Mouse (Mus musculus): ENCODE results near the gene Morf4l1. TPM values are rescaled to one million over a fixed set of nuclear protein-coding genes. Genes with fewer than 3 reads are reported as not detected.

Morf4l1 gene
- polyA plus RNA-seq, 1 experiment from 2014 or later, result 470 TPM

DNA sequence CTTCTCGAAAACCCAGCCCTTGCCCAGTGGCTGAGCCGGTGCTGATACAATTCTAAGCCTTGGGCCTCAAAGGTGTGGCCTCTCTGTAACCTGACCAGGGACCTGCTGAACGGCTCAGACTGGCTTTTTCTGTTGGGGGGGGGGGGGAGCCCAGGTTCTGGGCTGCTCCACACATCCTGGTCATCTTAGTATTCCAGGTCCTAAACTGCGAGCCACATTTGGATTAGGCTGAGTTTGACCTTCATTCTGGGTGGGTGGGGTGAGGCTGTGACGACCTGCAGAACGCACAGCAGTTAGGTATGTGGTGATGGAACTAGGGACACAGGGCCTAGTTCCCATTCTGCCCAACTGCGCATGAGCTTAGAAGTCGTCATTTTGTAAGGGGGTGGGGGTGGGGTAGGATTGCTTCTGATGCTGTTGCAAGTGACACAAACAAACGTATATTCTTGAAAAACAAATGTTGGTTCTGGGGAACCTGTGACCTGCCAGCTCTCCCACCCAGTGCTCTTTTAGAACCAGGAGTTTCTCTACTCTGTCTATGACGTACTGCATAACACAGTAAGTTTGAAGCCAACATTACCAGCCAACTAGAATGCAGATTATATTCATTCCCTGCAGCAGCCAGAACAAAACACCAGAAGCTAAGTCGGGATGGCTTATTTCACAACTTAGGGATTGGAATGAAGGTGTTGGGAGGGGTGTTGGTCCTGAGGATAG is 9.7 kb upstream of the Morf4l1 start:
- WGBS, result 36% methylated on average over 11 of the region's 11 CpGs
- no peak for DNase-seq (ENCODE audit: low spot score)
- Histone ChIP-seq H3K9ac (ENCODE audit: low read length) (no peak overlapping the region), H3K4me2 (ENCODE audit: low read depth, severe bottlenecking) (no peak overlapping the region), H3K27ac (replicated peaks; ENCODE audit: low read depth, low read length) (no peak overlapping the region), H3K4me3 (ENCODE audit: low read depth, low read length) (no peak overlapping the region), H3K27me3 (ENCODE audit: control insufficient read depth, insufficient read depth, low read length) (no peaks in the 10 kb centered on the region), H3K4me1 (ENCODE audit: control insufficient read depth, insufficient read depth, low read length) (no peaks in the 10 kb centered on the region), H3K36me3 (ENCODE audit: control insufficient read depth, insufficient read depth, low read length) (no peaks in the 10 kb centered on the region), H3K9me3 (ENCODE audit: control insufficient read depth, low read length) (no peaks in the 10 kb centered on the region)
- ATAC-seq (ENCODE audit: insufficient number of reproducible peaks, low FRiP score, low TSS enrichment, low read depth), result 0 out of 2 replicates have a peak, but pooled peaks have one; percentile 14

DNA sequence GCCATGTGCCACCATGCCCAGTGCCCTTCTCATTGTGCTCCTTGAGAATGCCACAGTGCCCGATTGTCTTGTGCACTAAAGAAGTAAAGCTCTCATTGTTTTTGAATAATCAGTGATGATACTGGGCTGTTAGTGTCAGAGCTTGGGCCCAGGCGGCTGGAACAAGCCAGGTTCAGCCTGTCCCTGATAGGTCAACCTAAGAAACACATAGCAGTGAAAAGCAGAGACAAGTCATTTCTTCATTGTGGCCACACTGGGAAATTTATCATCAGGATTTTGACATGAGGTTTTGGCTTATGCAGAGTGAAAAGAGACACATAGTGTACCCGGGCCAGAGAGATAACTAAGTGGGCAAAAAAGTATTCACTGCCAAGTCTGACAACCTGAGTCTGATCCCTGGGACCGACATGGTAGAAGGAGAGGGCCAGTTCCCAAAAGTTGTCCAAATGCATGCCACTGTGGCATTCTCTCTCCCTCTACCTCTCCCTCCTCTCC is 7.7 kb upstream of the Morf4l1 start:
- ATAC-seq (ENCODE audit: insufficient number of reproducible peaks, low FRiP score, low TSS enrichment, low read depth), result no peak
- WGBS, result 85% methylated on average over 4 of the region's 4 CpGs
- H3K27me3 ChIP-seq (ENCODE audit: control insufficient read depth, insufficient read depth, low read length), result no peaks in the 10 kb centered on the region
- no peaks in the 10 kb centered on the region for H3K9me3 ChIP-seq (ENCODE audit: control insufficient read depth, low read length)
- H3K4me1 ChIP-seq (ENCODE audit: control insufficient read depth, insufficient read depth, low read length), result no peaks in the 10 kb centered on the region
- no peak overlapping the region for H3K4me2 ChIP-seq (ENCODE audit: low read depth, severe bottlenecking)
- DNase-seq (ENCODE audit: low spot score), result no peak
- no peak overlapping the region for H3K27ac ChIP-seq (replicated peaks; ENCODE audit: low read depth, low read length)
- no peak overlapping the region for H3K9ac ChIP-seq (ENCODE audit: low read length)
- H3K4me3 ChIP-seq (ENCODE audit: low read depth, low read length), result no peak overlapping the region
- H3K36me3 ChIP-seq (ENCODE audit: control insufficient read depth, insufficient read depth, low read length), result no peaks in the 10 kb centered on the region

DNA sequence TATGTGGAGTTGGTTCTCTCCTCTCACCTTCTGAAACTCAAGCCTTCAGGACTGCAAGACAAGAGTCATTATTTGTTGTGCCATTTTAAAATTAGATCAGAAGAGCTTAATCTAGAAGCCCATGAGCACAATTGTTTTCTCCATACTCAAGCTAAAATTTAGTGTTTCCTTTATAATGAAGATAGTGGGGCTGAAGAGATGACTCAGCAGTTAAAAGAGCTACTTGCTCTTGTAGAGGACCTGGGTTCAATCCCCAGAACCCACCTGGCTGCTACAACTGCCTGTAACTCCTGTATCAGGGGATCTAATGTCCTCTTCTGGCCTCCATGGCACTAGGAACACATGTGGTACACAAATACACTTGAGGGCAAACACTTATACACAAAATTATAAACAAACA is 2.7 kb upstream of the Morf4l1 start:
- no peak overlapping the region for H3K4me3 ChIP-seq (ENCODE audit: low read depth, low read length)
- H3K27ac ChIP-seq (replicated peaks; ENCODE audit: low read depth, low read length), result no peak overlapping the region
- no peak overlapping the region for H3K9ac ChIP-seq (ENCODE audit: low read length)
- no peak for ATAC-seq (ENCODE audit: insufficient number of reproducible peaks, low FRiP score, low TSS enrichment, low read depth)
- no peak for DNase-seq (ENCODE audit: low spot score)
- no peaks in the 10 kb centered on the region for H3K27me3 ChIP-seq (ENCODE audit: control insufficient read depth, insufficient read depth, low read length)
- no peaks in the 10 kb centered on the region for H3K36me3 ChIP-seq (ENCODE audit: control insufficient read depth, insufficient read depth, low read length)
- H3K4me1 ChIP-seq (ENCODE audit: control insufficient read depth, insufficient read depth, low read length), result no peaks in the 10 kb centered on the region
- no peak overlapping the region for H3K4me2 ChIP-seq (ENCODE audit: low read depth, severe bottlenecking)
- no peaks in the 10 kb centered on the region for H3K9me3 ChIP-seq (ENCODE audit: control insufficient read depth, low read length)

DNA sequence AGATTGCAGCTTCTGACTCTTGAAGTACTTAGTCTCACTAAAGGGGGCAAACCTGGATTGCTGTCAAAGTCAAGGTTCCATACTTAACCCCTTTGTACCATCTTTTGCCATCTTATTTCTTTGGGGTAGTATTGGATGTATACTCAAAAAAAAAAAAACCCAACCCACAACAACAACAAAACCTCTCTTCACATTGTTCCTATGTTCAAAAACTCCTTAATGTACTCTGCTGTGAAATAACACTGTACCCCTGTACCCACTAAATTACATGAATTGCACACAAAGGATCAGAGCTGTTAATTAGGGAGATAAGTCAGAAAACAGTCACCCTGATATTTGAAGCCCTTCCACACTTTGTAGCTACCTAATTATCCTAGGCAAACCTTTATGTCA is 730 bp upstream of the Morf4l1 start:
- DNase-seq (ENCODE audit: low spot score) (no peak), ATAC-seq (ENCODE audit: insufficient number of reproducible peaks, low FRiP score, low TSS enrichment, low read depth) (no peak)
- H3K27ac ChIP-seq (replicated peaks; ENCODE audit: low read depth, low read length), result no peak overlapping the region
- H3K9me3 ChIP-seq (ENCODE audit: control insufficient read depth, low read length), result no peaks in the 10 kb centered on the region
- no peaks in the 10 kb centered on the region for H3K4me1 ChIP-seq (ENCODE audit: control insufficient read depth, insufficient read depth, low read length)
- H3K27me3 ChIP-seq (ENCODE audit: control insufficient read depth, insufficient read depth, low read length), result no peaks in the 10 kb centered on the region
- H3K4me2 ChIP-seq (ENCODE audit: low read depth, severe bottlenecking), result peak overlapping the region; percentile 65; the same call in 1 of the 2 replicates
- no peak overlapping the region; the same call in 1 of the 2 replicates for H3K9ac ChIP-seq (ENCODE audit: low read length)
- peak overlapping the region; percentile 82 for H3K4me3 ChIP-seq (ENCODE audit: low read depth, low read length)
- H3K36me3 ChIP-seq (ENCODE audit: control insufficient read depth, insufficient read depth, low read length), result no peaks in the 10 kb centered on the region

DNA sequence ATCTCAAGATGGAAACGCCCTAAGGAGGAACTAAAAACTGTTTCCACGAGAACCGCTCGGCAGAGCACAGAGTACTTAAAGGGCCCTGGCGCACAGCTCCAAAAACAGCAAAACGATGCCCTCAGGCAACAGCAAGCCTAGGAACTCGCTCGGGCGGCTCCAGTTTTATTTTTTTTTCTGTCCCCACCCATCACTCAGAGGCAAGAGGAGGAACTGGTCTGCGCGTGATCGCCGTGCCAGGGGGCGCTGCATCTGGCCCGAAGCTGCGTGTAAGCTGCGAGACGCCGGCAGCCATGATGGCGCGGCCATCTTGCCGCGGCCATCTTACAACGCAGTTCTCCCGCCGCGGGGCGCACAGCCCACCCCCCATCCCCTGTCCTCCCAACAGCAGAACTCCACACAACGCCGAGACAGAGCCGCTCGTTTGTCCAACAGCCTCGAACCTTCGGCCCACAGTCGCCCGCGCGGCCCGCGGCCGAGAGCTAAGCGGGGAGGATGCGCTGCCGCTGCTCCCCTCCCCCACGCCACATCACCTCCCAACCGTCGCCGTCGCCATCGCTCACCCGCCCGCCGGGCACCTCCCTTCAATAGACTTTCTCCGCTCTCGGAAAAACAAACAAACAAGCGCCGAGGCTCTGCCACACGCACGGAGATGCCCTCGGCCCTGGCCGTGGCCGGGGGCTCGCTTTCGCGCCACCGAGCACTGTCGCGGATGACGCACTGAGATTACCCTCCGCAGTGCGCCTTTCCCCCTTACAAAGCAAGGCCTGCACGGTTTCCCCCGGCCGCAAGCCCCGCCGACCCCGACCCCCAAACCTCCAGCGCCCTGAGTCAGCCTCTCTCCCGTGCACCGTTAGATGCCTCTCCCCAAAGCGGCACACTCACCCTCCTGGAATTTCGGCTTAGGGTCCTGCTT is 665 bp downstream of the Morf4l1 start:
- peak overlapping the region; percentile 95 for H3K27ac ChIP-seq (replicated peaks; ENCODE audit: low read depth, low read length)
- H3K4me2 ChIP-seq (ENCODE audit: low read depth, severe bottlenecking), result peak overlapping the region; percentile 71
- no peaks in the 10 kb centered on the region for H3K9me3 ChIP-seq (ENCODE audit: control insufficient read depth, low read length)
- no peaks in the 10 kb centered on the region for H3K27me3 ChIP-seq (ENCODE audit: control insufficient read depth, insufficient read depth, low read length)
- H3K36me3 ChIP-seq (ENCODE audit: control insufficient read depth, insufficient read depth, low read length), result no peaks in the 10 kb centered on the region; the same call in 1 of the 2 replicates
- H3K4me1 ChIP-seq (ENCODE audit: control insufficient read depth, insufficient read depth, low read length), result no peaks in the 10 kb centered on the region
- DNase-seq (ENCODE audit: low spot score), result peak; percentile 90
- H3K9ac ChIP-seq (ENCODE audit: low read length), result peak overlapping the region; percentile 99
- peak overlapping the region; percentile 82 for H3K4me3 ChIP-seq (ENCODE audit: low read depth, low read length)
- peak; percentile 63 for ATAC-seq (ENCODE audit: insufficient number of reproducible peaks, low FRiP score, low TSS enrichment, low read depth)
- WGBS, result under 1% methylated on average over 78 of the region's 82 CpGs

DNA sequence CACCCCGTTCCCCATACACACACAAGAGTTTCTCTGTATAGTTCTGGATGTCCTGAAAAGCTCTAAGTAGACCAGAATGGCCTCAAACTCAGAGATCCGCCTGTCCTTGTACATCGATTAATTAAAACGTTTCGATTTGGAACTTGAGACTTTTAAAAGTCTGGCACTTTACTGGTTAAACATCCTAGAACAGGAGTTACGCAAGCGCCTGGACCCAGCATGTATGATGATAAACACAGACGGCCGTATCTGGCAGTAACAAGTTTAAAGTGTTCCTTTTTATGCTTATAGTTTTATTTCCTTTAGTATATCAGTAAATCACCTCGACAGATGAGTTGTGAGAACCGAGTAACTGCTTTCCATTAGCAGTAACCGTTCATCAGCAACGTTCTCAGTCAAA is 1.4 kb downstream of the Morf4l1 start:
- peak overlapping the region; percentile 99 for H3K9ac ChIP-seq (ENCODE audit: low read length)
- peak overlapping the region; percentile 82 for H3K4me3 ChIP-seq (ENCODE audit: low read depth, low read length)
- H3K27me3 ChIP-seq (ENCODE audit: control insufficient read depth, insufficient read depth, low read length), result no peaks in the 10 kb centered on the region
- DNase-seq (ENCODE audit: low spot score), result no peak
- WGBS, result 2% methylated on average over 13 of the region's 13 CpGs
- no peak for ATAC-seq (ENCODE audit: insufficient number of reproducible peaks, low FRiP score, low TSS enrichment, low read depth)
- no peak overlapping the region for H3K27ac ChIP-seq (replicated peaks; ENCODE audit: low read depth, low read length)
- H3K4me1 ChIP-seq (ENCODE audit: control insufficient read depth, insufficient read depth, low read length), result no peaks in the 10 kb centered on the region
- peak overlapping the region; percentile 71 for H3K4me2 ChIP-seq (ENCODE audit: low read depth, severe bottlenecking)
- H3K36me3 ChIP-seq (ENCODE audit: control insufficient read depth, insufficient read depth, low read length), result peaks cover 2% of the 10 kb centered on the region; the same call in 1 of the 2 replicates
- H3K9me3 ChIP-seq (ENCODE audit: control insufficient read depth, low read length), result no peaks in the 10 kb centered on the region

DNA sequence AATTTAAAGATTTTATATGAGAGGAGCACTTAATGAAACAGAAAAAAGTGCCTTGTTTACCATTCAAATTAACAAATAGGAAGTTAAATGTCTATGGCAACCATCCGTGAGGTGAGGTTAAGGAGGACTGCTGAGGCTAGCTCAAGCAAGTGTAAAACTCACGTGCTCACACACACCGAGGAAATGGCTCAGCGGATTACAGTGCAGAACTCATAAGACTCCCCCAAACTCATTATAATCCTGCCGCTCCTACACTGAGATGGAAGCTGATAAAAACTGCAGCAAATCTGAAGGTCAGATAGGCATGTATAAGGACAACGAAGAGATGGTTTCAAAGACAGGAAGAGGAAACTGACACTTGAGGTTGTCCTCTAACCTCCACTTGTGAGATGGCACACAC is 5.2 kb downstream of the Morf4l1 start:
- Histone ChIP-seq H3K4me2 (ENCODE audit: low read depth, severe bottlenecking) (no peak overlapping the region), H3K9me3 (ENCODE audit: control insufficient read depth, low read length) (no peaks in the 10 kb centered on the region), H3K27me3 (ENCODE audit: control insufficient read depth, insufficient read depth, low read length) (no peaks in the 10 kb centered on the region), H3K4me1 (ENCODE audit: control insufficient read depth, insufficient read depth, low read length) (no peaks in the 10 kb centered on the region), H3K9ac (ENCODE audit: low read length) (no peak overlapping the region), H3K4me3 (ENCODE audit: low read depth, low read length) (no peak overlapping the region), H3K36me3 (ENCODE audit: control insufficient read depth, insufficient read depth, low read length) (peaks cover 2% of the 10 kb centered on the region; the same call in 1 of the 2 replicates), H3K27ac (replicated peaks; ENCODE audit: low read depth, low read length) (no peak overlapping the region)
- WGBS, result 91% methylated on average over 6 of the region's 6 CpGs
- ATAC-seq (ENCODE audit: insufficient number of reproducible peaks, low FRiP score, low TSS enrichment, low read depth), result no peak
- no peak for DNase-seq (ENCODE audit: low spot score)

DNA sequence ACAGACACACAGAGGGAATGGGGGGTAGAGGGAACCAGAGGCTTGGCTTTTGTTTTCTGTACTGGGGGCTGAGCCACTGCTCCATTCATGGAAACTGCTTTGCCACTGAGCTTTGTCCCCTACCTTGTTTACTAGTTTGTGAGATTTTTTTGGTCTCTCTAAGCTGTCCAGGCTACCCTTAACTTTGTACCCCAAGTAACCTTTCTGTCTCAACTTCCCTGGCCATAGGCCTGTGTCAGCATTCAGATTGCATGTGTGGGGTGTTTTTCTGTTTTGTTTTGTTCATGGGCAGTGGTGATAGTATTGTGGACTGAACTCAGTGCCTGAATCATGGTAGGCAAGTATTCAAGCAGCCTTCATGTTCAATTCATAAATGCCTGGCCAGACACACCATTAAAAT is 6.3 kb downstream of the Morf4l1 start:
- DNase-seq (ENCODE audit: low spot score) (no peak), ATAC-seq (ENCODE audit: insufficient number of reproducible peaks, low FRiP score, low TSS enrichment, low read depth) (no peak)
- Histone ChIP-seq H3K36me3 (ENCODE audit: control insufficient read depth, insufficient read depth, low read length) (peaks cover 2% of the 10 kb centered on the region; the same call in 1 of the 2 replicates), H3K9me3 (ENCODE audit: control insufficient read depth, low read length) (no peaks in the 10 kb centered on the region), H3K9ac (ENCODE audit: low read length) (no peak overlapping the region), H3K27ac (replicated peaks; ENCODE audit: low read depth, low read length) (no peak overlapping the region), H3K27me3 (ENCODE audit: control insufficient read depth, insufficient read depth, low read length) (no peaks in the 10 kb centered on the region), H3K4me2 (ENCODE audit: low read depth, severe bottlenecking) (no peak overlapping the region), H3K4me1 (ENCODE audit: control insufficient read depth, insufficient read depth, low read length) (no peaks in the 10 kb centered on the region), H3K4me3 (ENCODE audit: low read depth, low read length) (no peak overlapping the region)

Measured in limb, embryonic 11.5 days (tissue).